Comparison of ENCODE assay signal across 15 mouse cellular contexts in the genomic region with DNA sequence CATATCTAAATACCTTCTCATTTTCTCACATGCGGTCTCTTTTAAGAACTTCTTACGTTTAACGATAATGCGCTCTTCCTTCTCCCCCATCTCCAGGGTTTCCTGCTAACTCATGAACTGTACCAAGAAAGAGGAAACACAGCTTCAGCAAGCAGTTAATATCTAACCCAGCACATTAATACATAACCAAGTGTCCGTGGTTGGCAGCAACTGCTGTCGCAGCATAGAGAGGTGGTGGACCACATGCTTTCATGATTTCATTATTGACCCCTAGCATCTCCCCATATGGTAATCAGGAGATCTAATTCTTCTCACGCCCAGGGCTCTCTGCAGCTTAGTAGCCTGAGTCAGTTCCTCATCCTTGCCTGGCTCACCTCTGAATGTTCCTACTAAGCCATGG. TPM values are rescaled to one million over a fixed set of nuclear protein-coding genes. Genes with fewer than 3 reads are reported as not detected.
DNase-seq lines count a peak whose midpoint lies in the region; ATAC-seq and TF ChIP-seq lines count a peak whose summit lies in the region.
"Had no signal": no experiment of that assay in that cellular context is flagged by ENCODE, and none has a peak within 500 bp of the region (broad histone marks: within the 10 kb centered on the region; RNA-seq: fewer than 3 reads in every experiment).

No protein-coding gene starts in this region.

- H3K27ac ChIP-seq in heart, postnatal 0 days (ENCODE audit: low read depth): peak overlapping the region; percentile 4; the same call in 1 of the 2 replicates
- no peak overlapping the region for H3K27ac ChIP-seq in heart, adult 2 months
- peak overlapping the region; percentile 55 for H3K27ac ChIP-seq in embryonic fibroblast, embryonic 13.5 days (ENCODE audit: insufficient read depth, low read length)
- H3K27ac ChIP-seq in kidney, embryonic 15.5 days: peak overlapping the region; percentile 38
- H3K27ac ChIP-seq in small intestine, adult 2 months (ENCODE audit: insufficient read depth, low read depth, low read length): peak overlapping the region; percentile 93
- H3K27ac ChIP-seq: hindbrain, embryonic 13.5 days had no signal

- no peak for ATAC-seq in heart, postnatal 0 days (ENCODE audit: insufficient read depth, low read depth)
- peak; percentile 69 for ATAC-seq in kidney, embryonic 15.5 days (replicated peaks; ENCODE audit: low FRiP score)
- ATAC-seq: midbrain, embryonic 16.5 days had no signal

- no peak for DNase-seq in heart, postnatal 0 days (ENCODE audit: low spot score)
- no peak for DNase-seq in heart, adult 2 months
- no peak for DNase-seq in left cerebral cortex, adult 9 months (ENCODE audit: low spot score in 2 of 2)
- no peak for DNase-seq in urinary bladder, postnatal 14 days (ENCODE audit: low spot score)
- DNase-seq in cerebellum, postnatal 10 days: no peak
- DNase-seq: layer of hippocampus, adult 9-11 months had no signal

- TF ChIP-seq CTCF in heart, postnatal 0 days (IDR thresholded peaks at IDR 0.05; ENCODE audit: low read depth): no peak
- no peak for TF ChIP-seq CTCF in heart, adult 2 months (IDR thresholded peaks at IDR 0.05)
- no peak for TF ChIP-seq CTCF in embryonic fibroblast, embryonic 13.5 days (IDR thresholded peaks at IDR 0.05; ENCODE audit: borderline replicate concordance, insufficient read depth, low read length)
- no peak for TF ChIP-seq CTCF in small intestine, adult 2 months (IDR thresholded peaks at IDR 0.05; ENCODE audit: extremely low read depth, insufficient read length, insufficient replicate concordance, low read depth, low read length)

- no peak overlapping the region for H3K4me2 ChIP-seq in heart, postnatal 0 days (ENCODE audit: low read depth, low read length)
- peak overlapping the region; percentile 8; the same call in 1 of the 2 replicates for H3K4me2 ChIP-seq in kidney, embryonic 15.5 days
- H3K4me2 ChIP-seq: heart, embryonic 11.5 days; hindbrain, embryonic 13.5 days had no signal

- H3K36me3 ChIP-seq in heart, postnatal 0 days (replicated peaks; ENCODE audit: control insufficient read depth, insufficient read depth, low read length): peaks cover 54% of the 10 kb centered on the region
- peaks cover 5% of the 10 kb centered on the region for H3K36me3 ChIP-seq in heart, adult 2 months (ENCODE audit: control insufficient read depth, insufficient read depth, low read length)
- peaks cover 36% of the 10 kb centered on the region for H3K36me3 ChIP-seq in kidney, embryonic 15.5 days
- H3K36me3 ChIP-seq in small intestine, adult 2 months (ENCODE audit: control insufficient read depth, insufficient read depth, low read length): peaks cover 29% of the 10 kb centered on the region

- TF ChIP-seq EP300 in heart, postnatal 0 days (IDR thresholded peaks at IDR 0.05; ENCODE audit: low read depth): no peak
- no peak for TF ChIP-seq EP300 in heart, adult 2 months (IDR thresholded peaks at IDR 0.05; ENCODE audit: insufficient read depth, low read depth, low read length)

- TF ChIP-seq POLR2A in heart, adult 2 months (IDR thresholded peaks at IDR 0.05; ENCODE audit: insufficient read depth, low read depth, low read length): no peak
- TF ChIP-seq POLR2A in embryonic fibroblast, embryonic 13.5 days (IDR thresholded peaks at IDR 0.05; ENCODE audit: low read depth, low read length): no peak
- no peak for TF ChIP-seq POLR2A in small intestine, adult 2 months (IDR thresholded peaks at IDR 0.05; ENCODE audit: low read depth, low read length)

- no peaks in the 10 kb centered on the region for H3K79me2 ChIP-seq in heart, adult 2 months (replicated peaks; ENCODE audit: control insufficient read depth, insufficient read depth, low read length)

- H3K4me3 ChIP-seq in heart, postnatal 0 days (ENCODE audit: low read depth, low read length): no peak overlapping the region
- no peak overlapping the region for H3K4me3 ChIP-seq in heart, adult 2 months
- no peak overlapping the region for H3K4me3 ChIP-seq in embryonic fibroblast, embryonic 13.5 days (ENCODE audit: insufficient read depth, low read length)
- H3K4me3 ChIP-seq in kidney, embryonic 15.5 days (replicated peaks): no peak overlapping the region
- no peak overlapping the region for H3K4me3 ChIP-seq in small intestine, adult 2 months (ENCODE audit: low read depth, low read length)
- H3K4me3 ChIP-seq: hindbrain, embryonic 13.5 days had no signal

- no peak overlapping the region for H3K9ac ChIP-seq in heart, postnatal 0 days (replicated peaks; ENCODE audit: low read depth, low read length)
- no peak overlapping the region for H3K9ac ChIP-seq in heart, adult 2 months (ENCODE audit: low read depth, low read length)
- H3K9ac ChIP-seq in kidney, embryonic 15.5 days: no peak overlapping the region
- H3K9ac ChIP-seq: hindbrain, embryonic 13.5 days had no signal

- H3K9me3 ChIP-seq in heart, postnatal 0 days (replicated peaks; ENCODE audit: control insufficient read depth, low read length): no peaks in the 10 kb centered on the region
- H3K9me3 ChIP-seq in kidney, embryonic 15.5 days (replicated peaks): no peaks in the 10 kb centered on the region
- H3K9me3 ChIP-seq: hindbrain, embryonic 13.5 days had no signal

- H3K4me1 ChIP-seq in heart, postnatal 0 days (ENCODE audit: control insufficient read depth, insufficient read depth): peaks cover 11% of the 10 kb centered on the region
- H3K4me1 ChIP-seq in heart, adult 2 months (ENCODE audit: control insufficient read depth, insufficient read depth, low read length): peaks cover 1% of the 10 kb centered on the region
- peaks cover 8% of the 10 kb centered on the region for H3K4me1 ChIP-seq in embryonic fibroblast, embryonic 13.5 days (ENCODE audit: control insufficient read depth, insufficient read depth, low read length)
- H3K4me1 ChIP-seq in kidney, embryonic 15.5 days: peaks cover 12% of the 10 kb centered on the region
- peaks cover 23% of the 10 kb centered on the region; the same call in 1 of the 2 replicates for H3K4me1 ChIP-seq in small intestine, adult 2 months (ENCODE audit: control insufficient read depth, insufficient read depth, insufficient read length, low read length)
- H3K4me1 ChIP-seq: hindbrain, embryonic 13.5 days had no signal

- no peaks in the 10 kb centered on the region for H3K27me3 ChIP-seq in heart, postnatal 0 days (ENCODE audit: control insufficient read depth, insufficient read depth, low read length)
- H3K27me3 ChIP-seq in heart, adult 2 months (ENCODE audit: control insufficient read depth, insufficient read depth, low read length): no peaks in the 10 kb centered on the region
- H3K27me3 ChIP-seq in kidney, embryonic 15.5 days: no peaks in the 10 kb centered on the region
- H3K27me3 ChIP-seq in small intestine, adult 2 months (ENCODE audit: control insufficient read depth, insufficient read depth, low read length): no peaks in the 10 kb centered on the region
- H3K27me3 ChIP-seq: hindbrain, embryonic 13.5 days had no signal

- 89% methylated on average over 7 of the region's 7 CpGs for WGBS in heart, postnatal 0 days
- 87% methylated on average over 7 of the region's 7 CpGs for WGBS in heart, adult 2 months
- WGBS in kidney, embryonic 15.5 days: 66% methylated on average over 7 of the region's 7 CpGs
- WGBS in small intestine, adult 2 months: 27% methylated on average over 7 of the region's 7 CpGs

- intact Hi-C loops in heart, adult 2 months (cut with DNase I): no loop called here

RNA-seq across cellular contexts. Expression of gene U90926, which starts 10.0 kb away (rescaled TPM):
- total RNA-seq in heart, postnatal 0 days (2014; rRNA removed; ENCODE audit: low replicate concordance): not detected in 2 replicates
- polyA plus RNA-seq in heart, postnatal 0 days (2015; fragmentation: Nextera tagmentation; extraction: Ambion mirVana): not detected in 2 replicates
- not detected for total RNA-seq in heart, adult 2 months (2021)
- not detected in 2 replicates for polyA plus RNA-seq in heart, adult 2 months (2012; rRNA removed)
- polyA plus RNA-seq in embryonic fibroblast, embryonic 13.5 days (2011; ENCODE audit: insufficient read length, low read depth, missing spikeins): 11.4 and 25.4 TPM in 2 replicates
- polyA plus RNA-seq in kidney, embryonic 15.5 days (2015; fragmentation: Nextera tagmentation; extraction: Ambion mirVana): not detected in 2 replicates
- polyA plus RNA-seq in small intestine, adult 2 months (2012; rRNA removed): not detected in 2 replicates
- total RNA-seq: neutrophil, adult 5-6 weeks had no signal
- polyA plus RNA-seq: heart, embryonic 11.5 days; hindbrain, embryonic 13.5 days; limb, embryonic 11.5 days; lung, postnatal 0 days; midbrain, embryonic 16.5 days had no signal

RNA-seq across cellular contexts. Expression of gene Ppef2, which starts 50.9 kb away (rescaled TPM):
- 0.31 TPM in 1 of 2 replicates, not detected in the other for total RNA-seq in heart, postnatal 0 days (2014; rRNA removed; ENCODE audit: low replicate concordance)
- polyA plus RNA-seq in heart, postnatal 0 days (2015; fragmentation: Nextera tagmentation; extraction: Ambion mirVana): 0.07 TPM in 1 of 2 replicates, not detected in the other
- not detected for total RNA-seq in heart, adult 2 months (2021)
- 0.44 and 0.74 TPM in 2 replicates for polyA plus RNA-seq in heart, adult 2 months (2012; rRNA removed)
- not detected in 2 replicates for polyA plus RNA-seq in embryonic fibroblast, embryonic 13.5 days (2011; ENCODE audit: insufficient read length, low read depth, missing spikeins)
- 0.08 and 0.35 TPM in 2 replicates for polyA plus RNA-seq in kidney, embryonic 15.5 days (2015; fragmentation: Nextera tagmentation; extraction: Ambion mirVana)
- polyA plus RNA-seq in small intestine, adult 2 months (2012; rRNA removed): 0.36 and 1.4 TPM in 2 replicates

Comparison
In these comparisons a context has a peak if more than half of its experiments do, and no peak if none do; other contexts are left out.
1. RNA of gene U90926, which starts 10.0 kb away (polyA plus RNA-seq): 11.4 to 25.4 TPM in embryonic fibroblast, embryonic 13.5 days; not detected in heart, postnatal 0 days, not detected in heart, adult 2 months, not detected in kidney, embryonic 15.5 days and not detected in small intestine, adult 2 months; every median in the first group is over 10 times any median in the second.